Mouse (Mus musculus) right cerebral cortex, postnatal 14 days (tissue): ENCODE data around the gene St14.

Experiments used
- DNase-seq: peaks from one replicate; pipeline ENCODE4 v3.0.0; 2022

St14 gene

GRCm38 (mm10) chr9:31122464-31123030, 9.1 kb downstream of the St14 start:
- DNase-seq, result no peak

- DNase-seq, result no peak
Observed at GRCm38 (mm10) chr9:31120533-31120915, 11.1 kb downstream of the St14 start.

GRCm38 (mm10) chr9:31119882-31120532, 11.6 kb downstream of the St14 start:
- no peak for DNase-seq

GRCm38 (mm10) chr9:31119405-31119804, 12.2 kb downstream of the St14 start:
- no peak for DNase-seq

- DNase-seq, result no peak
Observed at GRCm38 (mm10) chr9:31118520-31119298, 12.9 kb downstream of the St14 start.

GRCm38 (mm10) chr9:31117488-31117887, 14.2 kb downstream of the St14 start:
- no peak for DNase-seq

GRCm38 (mm10) chr9:31117088-31117487, 14.6 kb downstream of the St14 start:
- no peak for DNase-seq

- DNase-seq, result no peak
Observed at GRCm38 (mm10) chr9:31115586-31115985, 16.1 kb downstream of the St14 start.

- no peak for DNase-seq
Observed at GRCm38 (mm10) chr9:31108464-31108863, 23.2 kb downstream of the St14 start.

- DNase-seq, result no peak
Observed at GRCm38 (mm10) chr9:31098118-31098517, 33.5 kb downstream of the St14 start.

GRCm38 (mm10) chr9:31097088-31098082, 34.3 kb downstream of the St14 start:
- DNase-seq, result no peak

- DNase-seq, result no peak
Observed at GRCm38 (mm10) chr9:31092833-31093195, 38.8 kb downstream of the St14 start.

GRCm38 (mm10) chr9:31092111-31092832, 39.4 kb downstream of the St14 start:
- DNase-seq, result no peak

GRCm38 (mm10) chr9:31091162-31091581, 40.5 kb downstream of the St14 start:
- no peak for DNase-seq

GRCm38 (mm10) chr9:31090081-31091023, 41.3 kb downstream of the St14 start:
- no peak for DNase-seq

- no peak for DNase-seq
Observed at GRCm38 (mm10) chr9:31089541-31089940, 42.1 kb downstream of the St14 start.

- no peak for DNase-seq
Observed at GRCm38 (mm10) chr9:31088883-31089282, 42.8 kb downstream of the St14 start.

GRCm38 (mm10) chr9:31088116-31088515, 43.5 kb downstream of the St14 start:
- DNase-seq, result no peak

- DNase-seq, result no peak
Observed at GRCm38 (mm10) chr9:31087466-31087865, 44.2 kb downstream of the St14 start.

GRCm38 (mm10) chr9:31086754-31087145, 44.9 kb downstream of the St14 start:
- no peak for DNase-seq
